Mouse (Mus musculus) spleen, adult 18-20 months (tissue): ENCODE measurements at regions not wholly inside any gene's neighbourhood (a gene's known extent, or its start where the extent isn't known, plus 50 kb on each side); places are given as distances from the start of the nearest gene placed in this dataset.

Experiments
- DNase-seq, 2 experiments: peaks; one replicate each; pipeline ENCODE4 v3.0.0; 2022; ENCODE audit warnings: mixed read lengths in 2 of 2

- DNase-seq: no peak
Measured at GRCm38 (mm10) chr3:133877310-133877709, 332.4 kb upstream of the Tet2 start.

GRCm38 (mm10) chr3:133880626-133881025 is 335.7 kb upstream of the Tet2 start:
- no peak for DNase-seq

- DNase-seq: no peak
Measured at GRCm38 (mm10) chr3:133901931-133902330, 334.4 kb upstream of the Cxxc4 start.

GRCm38 (mm10) chr3:133922200-133922599 is 314.1 kb upstream of the Cxxc4 start:
- no peak for DNase-seq

GRCm38 (mm10) chr3:133965322-133965721 is 271.0 kb upstream of the Cxxc4 start:
- DNase-seq: no peak

- no peak for DNase-seq
Measured at GRCm38 (mm10) chr3:133968176-133968575, 268.1 kb upstream of the Cxxc4 start.

GRCm38 (mm10) chr3:133972774-133973173 is 263.5 kb upstream of the Cxxc4 start:
- DNase-seq: no peak

GRCm38 (mm10) chr3:133987681-133988080 is 248.6 kb upstream of the Cxxc4 start:
- no peak for DNase-seq

GRCm38 (mm10) chr3:133993971-133994370 is 242.3 kb upstream of the Cxxc4 start:
- no peak for DNase-seq

GRCm38 (mm10) chr3:133999965-134000364 is 236.3 kb upstream of the Cxxc4 start:
- DNase-seq: no peak

GRCm38 (mm10) chr3:134000595-134000994 is 235.7 kb upstream of the Cxxc4 start:
- no peak for DNase-seq

- no peak for DNase-seq
Measured at GRCm38 (mm10) chr3:134014805-134015204, 221.5 kb upstream of the Cxxc4 start.

- no peak for DNase-seq
Measured at GRCm38 (mm10) chr3:134015412-134015811, 220.9 kb upstream of the Cxxc4 start.

GRCm38 (mm10) chr3:134033862-134034261 is 202.4 kb upstream of the Cxxc4 start:
- DNase-seq: no peak

- no peak for DNase-seq
Measured at GRCm38 (mm10) chr3:134036310-134036934, 199.9 kb upstream of the Cxxc4 start.

- no peak for DNase-seq
Measured at GRCm38 (mm10) chr3:134050649-134051048, 185.6 kb upstream of the Cxxc4 start.

GRCm38 (mm10) chr3:134082461-134082860 is 153.8 kb upstream of the Cxxc4 start:
- DNase-seq: no peak

GRCm38 (mm10) chr3:134099471-134100125 is 136.7 kb upstream of the Cxxc4 start:
- no peak for DNase-seq

GRCm38 (mm10) chr3:134102151-134102738 is 134.0 kb upstream of the Cxxc4 start:
- no peak for DNase-seq

- no peak for DNase-seq
Measured at GRCm38 (mm10) chr3:134104625-134105024, 131.7 kb upstream of the Cxxc4 start.

GRCm38 (mm10) chr3:134105112-134105511 is 131.2 kb upstream of the Cxxc4 start:
- no peak for DNase-seq

- DNase-seq: no peak
Measured at GRCm38 (mm10) chr3:134105567-134105966, 130.7 kb upstream of the Cxxc4 start.

GRCm38 (mm10) chr3:134114501-134114900 is 121.8 kb upstream of the Cxxc4 start:
- DNase-seq: no peak

- no peak for DNase-seq
Measured at GRCm38 (mm10) chr3:134115007-134115406, 121.3 kb upstream of the Cxxc4 start.
